Mouse (Mus musculus) layer of hippocampus, postnatal 25 days (tissue): ENCODE measurements at regions not wholly inside any gene's neighbourhood (a gene's known extent, or its start where the extent isn't known, plus 50 kb on each side); places are given as distances from the start of the nearest gene placed in this dataset.
A peak's percentile ranks its signal among the peaks of the same experiment; 100 is the strongest.

Experiments
- DNase-seq, 2 experiments: peaks; one replicate each; pipeline ENCODE4 v3.0.0; 2022; ENCODE audit warnings: mixed read lengths in 2 of 2, low spot score in 1 of 2; ENCODE audit errors: extremely low spot score in 1 of 2

GRCm38 (mm10) chrX:13224902-13225301 is 55.9 kb upstream of the Ddx3x start:
- no peak for DNase-seq

GRCm38 (mm10) chrX:13226429-13226828 is 54.3 kb upstream of the Ddx3x start:
- no peak for DNase-seq

GRCm38 (mm10) chrX:13229891-13230614 is 50.7 kb upstream of the Ddx3x start:
- DNase-seq, result no peak

GRCm38 (mm10) chrX:13230615-13231179 is 50.1 kb upstream of the Ddx3x start:
- peak; percentile 25 to 47 for DNase-seq
